Mouse (Mus musculus) thymus, adult 18-20 months (tissue): Measurements from ENCODE around the gene Gm10256.
"Not testable (repeated sequence)": the region's sequence is repeated elsewhere in the genome, so short reads cannot be mapped to it uniquely, and the experiment has no call there.

ENCODE experiments used
- DNase-seq, 2 experiments: peaks; one replicate each; pipeline ENCODE4 v3.0.0; 2022; ENCODE audit warnings: mixed read lengths in 2 of 2

The Gm10256 gene

GRCm38 (mm10) chrY:2830380-2830779 is at the start of gene Gm10256, which contains the start of gene Rbmy:
Gm10256 (plus strand) TSS chrY:2830699.
Rbmy (plus strand) TSS chrY:2830680.
- DNase-seq: not testable (repeated sequence)

- not testable (repeated sequence) for DNase-seq
Measured at GRCm38 (mm10) chrY:2796105-2796504, 34.4 kb upstream of the Gm10256 start, which contains the start of gene Gm4064. Gm4064 (minus strand) TSS chrY:2796205.

DNA sequence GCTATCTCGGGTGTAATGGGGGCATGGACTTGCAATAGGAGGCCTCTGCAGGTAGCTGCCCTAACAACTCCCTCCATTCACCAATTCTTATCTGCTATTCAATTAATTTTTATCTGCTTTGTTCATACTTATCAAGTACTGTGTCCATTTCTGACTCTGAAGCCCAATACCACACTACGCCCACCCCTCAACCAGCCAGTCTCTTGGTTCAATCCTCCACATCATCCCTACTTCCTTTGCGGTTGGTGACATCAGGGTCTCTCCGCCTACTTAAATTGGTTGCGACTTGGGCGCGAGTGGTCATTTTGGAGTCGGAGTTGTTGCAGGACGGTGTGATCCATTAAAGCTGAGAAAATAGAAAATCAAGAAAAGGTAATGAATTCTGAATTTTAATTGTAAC is 70.2 kb downstream of the Gm10256 start, which contains the start of gene Gm10352:
Gene Gm10352, plus strand, starts transcription at position 301 of the 400 bp plus-strand sequence.
- not testable (repeated sequence) for DNase-seq
